Mouse (Mus musculus): ENCODE results near the gene Kctd12b.
"Not testable (repeated sequence)": the region's sequence is repeated elsewhere in the genome, so short reads cannot be mapped to it uniquely, and the experiment has no call there.

The Kctd12b gene

DNA sequence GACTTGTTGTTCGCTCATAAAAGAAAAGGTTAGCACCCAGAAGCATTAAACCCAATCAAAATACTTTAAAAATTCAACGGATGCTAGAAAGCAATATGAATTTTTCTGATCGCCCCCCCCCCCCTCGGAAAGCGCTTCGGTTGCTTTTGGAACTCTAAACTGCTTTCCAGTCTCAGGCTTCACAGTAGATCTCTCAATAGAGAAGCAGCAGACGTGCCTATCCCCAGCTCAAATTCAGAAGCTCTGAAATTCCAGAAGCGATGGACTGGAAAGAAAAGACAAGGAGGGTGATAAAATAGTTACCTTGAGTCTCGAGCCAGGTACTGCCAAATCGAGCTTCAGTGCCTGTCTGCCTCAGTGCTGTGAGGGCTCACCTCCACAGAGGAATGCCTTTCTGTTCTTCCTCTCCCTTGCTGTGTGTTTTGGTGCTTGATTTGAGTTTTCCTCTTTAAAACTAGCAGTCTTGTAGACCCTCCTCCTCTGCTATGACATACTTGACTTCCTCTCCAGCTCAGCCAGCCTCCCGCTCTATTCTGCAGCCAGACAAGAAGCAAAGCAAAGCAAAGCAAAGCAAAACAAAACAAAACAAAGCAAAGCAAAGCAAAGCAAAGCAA, at the start of gene Kctd12b:
Kctd12b (minus strand) TSS at position 610 of the 614 bp plus-strand sequence.
- no peak for DNase-seq

GRCm38 (mm10) chrX:153742493-153742892, 46.3 kb upstream of the Kctd12b start:
- no peak for DNase-seq

- no peak for DNase-seq
Measured at GRCm38 (mm10) chrX:153735697-153736096, 39.5 kb upstream of the Kctd12b start.

DNA sequence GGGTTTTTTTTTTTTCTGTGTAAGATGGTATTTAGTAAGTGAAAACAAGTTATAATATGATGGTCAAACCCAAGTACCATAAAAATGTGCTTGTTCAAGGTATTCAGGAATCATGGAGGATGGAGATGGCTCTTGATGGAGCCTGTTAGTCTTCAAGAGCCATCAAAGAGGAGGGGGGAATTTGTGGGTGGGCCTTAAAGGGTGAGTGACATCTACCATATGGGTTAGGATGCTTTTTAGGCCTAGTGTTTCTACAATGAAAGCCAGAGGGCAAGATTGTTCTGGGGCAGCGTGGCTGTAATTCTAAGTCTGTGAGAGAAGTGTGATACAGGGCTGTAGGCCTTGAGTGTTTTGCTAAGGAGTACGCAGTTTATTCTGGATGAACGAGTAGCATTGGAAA, 28.2 kb upstream of the Kctd12b start:
- no peak for DNase-seq

- peak; percentile 49 for DNase-seq
Measured at GRCm38 (mm10) chrX:153723110-153723916, 27.1 kb upstream of the Kctd12b start, which contains the start of gene Nbdy. Gene Nbdy (plus strand): TSS chrX:153723590.

DNA sequence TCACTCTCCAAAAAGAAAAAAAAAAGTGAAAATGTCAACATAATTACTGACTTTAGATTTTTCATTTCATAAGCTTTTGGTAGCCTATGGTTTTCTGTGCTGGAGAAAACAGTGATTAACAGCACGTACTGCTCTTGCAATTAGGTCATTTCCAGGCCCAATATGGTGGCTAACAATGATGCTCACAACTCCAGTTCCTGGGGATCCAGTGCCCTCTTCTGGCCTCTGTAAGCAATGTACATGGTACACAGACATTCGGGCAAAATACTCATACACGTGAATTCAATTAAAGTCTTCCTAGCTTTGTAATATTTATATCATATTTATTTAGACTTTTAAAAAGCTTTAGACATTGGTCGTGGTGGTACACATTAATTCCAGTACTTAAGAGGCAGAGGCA, 23.4 kb upstream of the Kctd12b start:
- no peak for DNase-seq

- no peak for DNase-seq
Measured at GRCm38 (mm10) chrX:153716716-153717115, 20.5 kb upstream of the Kctd12b start.

GRCm38 (mm10) chrX:153707735-153708134, 11.5 kb upstream of the Kctd12b start:
- DNase-seq, result peak; percentile 34

DNA sequence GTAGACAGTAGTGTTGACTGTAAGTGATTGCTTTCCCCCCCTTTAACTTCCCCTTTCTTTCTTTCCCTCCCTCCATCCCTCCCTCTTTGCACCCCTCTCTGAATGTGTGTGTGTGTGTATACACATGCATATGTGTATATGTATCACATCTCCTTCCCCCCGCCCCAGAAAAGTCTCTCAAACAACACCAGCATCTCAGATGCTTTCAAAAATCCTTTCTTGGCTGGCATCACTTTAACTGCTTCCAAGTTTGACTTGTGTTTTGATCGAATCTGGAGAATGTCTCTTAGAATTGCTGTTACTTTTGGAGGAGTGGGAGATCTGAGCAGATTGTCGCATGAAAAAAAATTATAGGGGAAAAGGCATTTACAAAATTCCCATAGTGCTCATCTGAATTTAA, 4.3 kb upstream of the Kctd12b start:
- DNase-seq, result no peak

DNA sequence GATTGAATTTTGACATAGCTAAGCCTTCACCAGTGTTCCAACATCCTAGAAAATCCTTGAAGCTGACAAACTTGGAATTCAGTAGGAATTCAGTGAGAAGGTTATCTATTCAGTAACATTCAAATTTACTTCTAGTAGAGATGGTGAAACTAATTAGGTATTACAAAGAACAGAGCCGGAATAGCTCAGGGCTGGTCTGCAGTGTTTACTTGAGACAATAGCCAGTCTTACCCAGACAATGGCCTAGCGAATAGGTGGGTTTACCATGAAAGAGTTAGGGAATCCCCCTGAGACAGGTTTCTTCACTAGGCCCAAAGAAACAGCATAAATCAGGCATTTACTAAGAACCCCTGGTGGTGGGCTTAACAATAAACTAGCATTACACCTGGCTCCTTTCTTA, 28.0 kb downstream of the Kctd12b start:
- DNase-seq, result not testable (repeated sequence)

DNA sequence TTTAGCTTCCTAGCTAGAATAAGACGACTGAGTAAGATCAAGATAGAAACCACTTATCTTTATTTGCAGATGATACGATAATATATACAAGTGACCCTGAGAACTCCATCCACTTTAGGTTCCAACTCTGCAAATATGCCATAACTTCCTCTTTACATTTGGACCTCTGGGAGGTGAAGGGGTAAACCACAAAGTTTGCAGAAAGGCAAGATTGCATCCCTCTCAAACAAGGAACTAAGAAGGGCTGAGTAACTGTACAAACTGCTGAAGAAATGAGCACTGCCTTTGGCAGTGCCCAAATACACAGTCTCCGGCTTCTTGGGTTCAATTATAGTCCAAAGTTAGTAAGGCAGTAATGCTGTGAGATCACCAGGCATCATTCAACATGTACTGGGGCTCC, 31.3 kb downstream of the Kctd12b start:
- DNase-seq, result no peak

DNA sequence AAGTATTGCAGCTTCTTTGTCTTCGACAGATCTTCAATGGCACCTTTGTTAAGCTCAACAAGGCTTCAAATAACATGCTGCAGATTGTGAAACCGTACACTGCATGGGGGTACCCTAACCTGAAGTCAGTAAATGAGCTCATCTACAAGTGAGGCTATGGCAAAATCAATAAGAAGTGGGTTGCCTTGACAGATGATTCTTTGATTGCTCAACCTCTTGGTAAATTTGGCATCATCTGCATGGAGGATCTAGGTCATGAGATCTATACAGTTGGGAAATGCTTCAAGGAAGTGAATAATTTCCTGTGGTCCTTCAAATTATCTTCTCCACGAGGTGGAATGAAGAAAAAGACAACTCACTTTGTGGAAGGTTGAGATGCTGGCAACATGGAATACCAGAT, 39.2 kb downstream of the Kctd12b start:
- no peak for DNase-seq

DNA sequence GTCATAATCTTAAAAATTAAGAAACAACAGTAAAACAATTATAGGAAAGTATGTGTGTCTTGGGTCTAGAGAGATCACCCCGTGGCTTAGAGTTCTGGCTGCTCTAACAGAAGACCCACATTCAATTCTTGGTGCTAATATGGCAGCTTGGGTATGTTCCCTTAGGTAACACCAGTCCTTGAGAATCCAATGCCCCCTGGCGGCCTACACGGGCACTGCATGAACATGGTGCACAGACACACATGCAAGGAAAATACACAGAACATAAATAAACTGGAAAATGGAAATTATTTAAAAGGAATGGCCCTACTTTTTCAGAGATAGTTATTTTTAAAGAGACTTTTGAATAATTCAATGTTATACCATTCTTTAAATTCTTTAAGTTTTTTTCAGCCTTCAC, 55.6 kb downstream of the Kctd12b start:
- no peak for DNase-seq

DNA sequence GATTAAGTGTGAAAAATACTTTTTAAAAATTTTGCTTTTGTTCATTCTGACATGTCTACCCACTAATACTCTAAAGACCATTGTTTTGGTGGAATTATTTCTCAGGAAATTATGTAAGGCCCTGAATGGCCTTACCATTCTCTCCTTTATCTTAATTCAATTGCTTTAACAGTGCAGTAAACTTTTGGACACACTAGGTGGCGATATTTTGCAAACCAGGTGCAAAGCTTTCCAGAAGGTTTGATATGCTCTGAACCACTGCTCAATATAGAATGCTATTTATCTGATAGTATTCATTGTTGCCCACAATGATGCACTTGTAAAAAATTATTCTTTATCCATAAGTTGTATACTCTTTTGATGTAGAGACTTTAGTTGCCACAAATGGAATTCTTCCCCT, 59.9 kb downstream of the Kctd12b start:
- no peak for DNase-seq

Measured in right cerebral cortex, postnatal 4 days (tissue).